Mouse (Mus musculus): ENCODE data around the gene Cct5. TPM values are rescaled to one million over a fixed set of nuclear protein-coding genes. Genes with fewer than 3 reads are reported as not detected.

Cct5 gene
- 239 and 250 TPM in 2 replicates for polyA plus RNA-seq (2015; fragmentation: Nextera tagmentation; extraction: Ambion mirVana)

DNA sequence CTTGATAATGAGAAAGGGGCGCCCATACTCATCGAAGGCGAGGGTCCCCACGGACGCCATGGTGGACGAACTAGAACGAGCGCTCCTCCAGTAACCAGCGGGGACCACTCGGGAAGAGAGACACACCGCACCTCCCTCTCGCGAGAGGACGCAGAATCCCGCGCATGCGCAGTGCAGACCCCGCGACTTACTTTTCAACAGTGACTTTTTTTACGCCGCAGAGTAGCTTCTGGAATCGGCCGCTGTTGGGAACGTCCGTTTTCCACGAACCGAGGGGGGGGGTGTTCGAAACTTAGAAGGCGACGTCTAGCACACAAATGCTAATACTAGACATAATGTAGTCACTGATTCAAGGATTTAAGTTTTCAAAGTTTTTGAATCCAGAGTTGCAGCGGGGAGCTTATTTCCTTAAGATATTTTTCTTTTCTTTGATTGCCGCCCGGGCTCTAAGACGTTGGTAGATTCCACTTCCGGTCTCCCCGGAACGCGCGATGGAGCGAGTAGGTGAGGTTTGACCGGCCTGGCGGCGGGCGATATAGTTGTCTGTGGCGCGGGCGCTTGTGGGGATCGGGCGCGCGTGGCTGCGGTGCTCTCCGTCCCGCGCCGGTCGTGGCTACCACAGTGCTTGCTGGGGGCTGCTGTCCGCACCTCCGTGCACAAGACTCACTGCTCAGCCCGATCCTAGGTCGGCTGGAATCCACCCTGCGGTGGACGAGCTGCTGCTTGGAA, at the start of gene Cct5, which contains the start of gene Fam173b:
Gene Cct5 (minus strand): TSS at position 159 of the 729 bp plus-strand sequence.
Gene Fam173b (plus strand): TSS at position 207 of the 729 bp plus-strand sequence.

DNA sequence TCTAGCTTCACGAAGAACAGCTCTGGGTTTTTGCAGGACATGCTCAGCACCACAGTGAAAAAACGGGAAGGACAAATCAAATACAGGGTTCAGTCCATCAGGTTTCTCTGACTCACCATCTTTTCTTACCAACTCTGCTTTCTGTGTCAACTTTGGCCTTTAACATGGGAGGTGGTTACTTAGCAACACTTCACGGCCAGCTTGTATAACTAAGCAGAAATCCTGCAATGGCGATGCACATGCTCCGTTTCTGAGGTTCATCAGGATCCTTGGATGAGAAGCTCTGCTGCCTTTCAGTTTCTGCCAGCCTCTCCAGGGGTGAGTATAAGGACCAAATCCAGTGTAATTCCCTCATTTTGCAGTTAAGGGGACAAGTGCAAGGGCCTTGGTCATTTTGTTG, 36.4 kb downstream of the Cct5 start, which contains the start of gene Cmbl:
Gene Cmbl (plus strand): TSS at position 206 of the 400 bp plus-strand sequence.

Other genes with a start within 250 kb of the Cct5 start
- 5.0 and 5.6 TPM in 2 replicates for gene Ankrd33b, start 234.1 kb downstream of the Cct5 start, polyA plus RNA-seq (2015; fragmentation: Nextera tagmentation; extraction: Ambion mirVana)
- 1.4 and 1.5 TPM in 2 replicates for gene Ropn1l, start 148.1 kb downstream of the Cct5 start, polyA plus RNA-seq (2015; fragmentation: Nextera tagmentation; extraction: Ambion mirVana)
- 17.4 and 19.0 TPM in 2 replicates for gene March6, start 70.8 kb downstream of the Cct5 start, polyA plus RNA-seq (2015; fragmentation: Nextera tagmentation; extraction: Ambion mirVana)
- gene Cmbl, start 36.4 kb downstream of the Cct5 start, polyA plus RNA-seq (2015; fragmentation: Nextera tagmentation; extraction: Ambion mirVana) = 82.3 and 98.4 TPM in 2 replicates
- gene Fam173b, start within 50 bp of the Cct5 start, polyA plus RNA-seq (2015; fragmentation: Nextera tagmentation; extraction: Ambion mirVana) = 10.4 and 12.3 TPM in 2 replicates